Mouse (Mus musculus): ENCODE results near the gene Sdf4.

The Sdf4 gene

DNA sequence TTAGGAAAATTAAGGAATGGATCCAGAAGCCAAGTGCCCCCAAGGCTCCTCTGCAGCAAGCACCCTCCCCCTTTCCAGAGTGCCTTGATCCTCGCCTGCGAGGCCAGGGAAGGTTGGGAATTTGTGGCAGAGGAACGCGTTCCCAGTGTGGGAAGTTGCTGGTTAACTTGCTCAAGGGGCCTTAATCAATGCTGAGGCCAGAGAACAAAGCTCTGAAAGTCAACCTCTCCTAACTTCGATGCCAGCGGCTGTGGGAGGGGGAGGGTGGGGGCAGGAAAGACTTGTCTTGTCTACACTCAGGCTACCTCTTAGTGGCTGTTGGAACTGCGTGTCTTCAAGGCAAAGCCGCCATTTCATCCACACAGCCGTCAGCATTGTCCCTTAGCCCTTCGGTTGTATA, 65.0 kb downstream of the Sdf4 start:
- no peak for DNase-seq

DNA sequence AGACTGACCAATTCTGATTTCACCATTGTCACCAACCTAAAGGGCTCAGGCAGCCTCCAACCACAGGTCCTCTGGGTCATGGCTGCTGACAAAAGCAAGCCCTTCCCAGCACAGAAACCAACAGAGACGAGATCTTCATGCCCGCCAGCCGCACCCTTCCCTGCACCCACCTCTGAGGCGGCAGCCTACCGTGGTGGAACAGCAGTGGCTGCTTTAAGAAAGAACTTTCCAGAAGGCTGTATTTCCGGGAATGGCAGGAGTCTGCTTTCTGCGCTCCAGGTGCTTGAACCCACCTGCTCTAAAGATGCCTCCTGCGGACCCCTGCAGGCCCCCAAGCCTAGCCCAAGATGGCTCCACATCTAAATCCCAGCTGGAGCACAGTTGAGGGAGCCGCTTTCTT, 66.2 kb downstream of the Sdf4 start:
- DNase-seq: no peak

DNA sequence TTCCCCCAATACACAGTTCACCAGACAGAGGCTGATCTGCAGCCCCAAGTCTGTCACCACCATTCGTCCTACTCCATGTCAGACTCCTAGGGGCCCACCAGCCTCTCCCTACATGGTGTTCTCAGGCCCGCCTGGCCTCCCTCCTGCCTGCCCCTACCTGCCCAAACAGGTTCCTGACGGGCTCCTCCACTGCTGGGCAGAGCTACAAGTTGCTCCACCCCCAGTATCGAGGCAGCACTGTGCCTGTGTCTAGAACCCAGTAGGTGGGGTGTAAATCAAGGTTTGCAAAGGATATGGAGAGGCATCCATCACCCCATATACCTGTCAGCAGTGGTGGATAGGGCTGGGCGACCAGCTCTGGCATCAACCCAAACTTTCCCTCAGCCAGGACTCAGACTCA, 66.6 kb downstream of the Sdf4 start, which contains the start of gene Ttll10:
TSS of gene Ttll10 (minus strand) at position 154 of the 400 bp plus-strand sequence.
- DNase-seq: peak; percentile 72

DNA sequence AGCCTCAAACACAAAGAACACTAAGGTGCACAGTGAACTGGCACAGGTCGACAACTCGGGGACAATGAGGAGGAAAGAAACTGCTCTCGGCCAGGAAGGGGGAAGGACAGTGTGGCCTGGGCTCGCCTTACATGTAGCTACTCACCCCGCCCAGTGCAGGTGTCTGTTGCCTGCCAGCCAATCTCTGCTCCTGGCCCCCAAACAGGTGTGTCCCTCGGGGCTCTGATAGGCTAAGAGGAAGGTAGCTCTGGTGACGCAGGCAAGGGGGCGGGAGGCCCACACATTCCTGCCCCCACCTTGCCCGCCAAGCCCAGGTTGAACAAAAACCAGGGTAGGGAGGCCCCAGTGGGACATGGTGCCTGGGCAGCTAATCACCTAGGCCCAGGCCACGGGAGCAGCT, 67.0 kb downstream of the Sdf4 start:
- peak; percentile 92 for DNase-seq
